Mouse (Mus musculus): ENCODE measurements around the gene Sdcbp2.
A peak's percentile ranks its signal among the peaks of the same experiment; 100 is the strongest.

The Sdcbp2 gene

GRCm38 (mm10) chr2:151571873-151572700, at the start of gene Sdcbp2:
Gene Sdcbp2, plus strand, starts transcription at chr2:151572622.
- no peak for DNase-seq

DNA sequence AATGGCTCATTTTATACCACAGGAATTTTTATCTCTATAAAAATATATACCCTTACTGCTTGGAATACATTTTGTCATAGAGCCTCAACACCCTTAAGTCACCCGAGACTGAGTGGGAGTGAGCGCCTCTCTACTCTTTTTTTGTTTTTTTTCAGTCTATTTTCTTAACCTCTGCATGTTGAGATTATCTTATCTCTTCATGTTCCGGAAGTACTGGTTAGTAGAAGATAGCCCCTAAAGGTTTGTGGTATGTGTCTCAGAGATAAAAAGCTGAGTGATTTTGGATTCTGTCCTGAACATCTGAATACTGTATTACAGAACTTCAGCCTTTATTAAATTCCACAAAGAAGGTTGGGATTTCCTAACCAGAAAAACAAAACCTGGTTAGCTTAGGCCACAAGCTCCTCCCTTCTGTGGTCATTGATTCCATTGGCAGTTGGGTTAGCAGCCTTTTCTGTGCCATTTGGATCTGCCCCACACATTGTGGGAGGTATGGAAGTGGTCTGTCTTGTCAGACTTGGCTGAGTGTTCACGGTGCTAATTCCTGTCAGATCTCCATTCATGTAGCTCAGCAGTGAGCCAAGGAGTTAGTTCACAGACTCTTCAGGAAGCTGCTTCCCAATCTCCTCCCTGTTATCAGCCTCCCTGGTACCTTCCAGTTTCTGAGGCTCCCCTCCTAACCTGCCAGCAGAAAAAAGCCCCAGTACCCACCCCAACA, 47.9 kb upstream of the Sdcbp2 start:
- DNase-seq = no peak

- no peak for DNase-seq
Measured at GRCm38 (mm10) chr2:151525520-151525919, 46.9 kb upstream of the Sdcbp2 start.

DNA sequence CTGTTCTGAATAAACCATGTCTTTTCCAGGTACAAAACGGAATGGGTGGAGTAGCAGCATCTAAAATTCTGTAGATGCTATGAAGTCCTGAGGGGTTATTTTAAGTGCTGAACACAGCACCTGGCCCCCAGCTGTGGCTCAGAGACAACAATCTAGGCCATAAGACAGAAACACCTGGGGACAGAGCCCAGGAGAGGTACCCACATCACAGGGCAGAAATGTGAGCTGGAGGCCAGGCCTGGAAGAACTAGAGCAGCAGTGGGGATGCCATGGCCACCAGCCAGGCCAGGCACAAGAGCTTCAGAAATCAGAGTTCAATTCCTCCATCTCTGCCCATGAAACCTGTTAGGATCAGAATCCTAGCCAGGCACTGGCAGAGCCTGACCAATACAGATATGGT, 44.4 kb upstream of the Sdcbp2 start:
- no peak for DNase-seq

- DNase-seq = no peak
Measured at GRCm38 (mm10) chr2:151529169-151529568, 43.3 kb upstream of the Sdcbp2 start.

DNA sequence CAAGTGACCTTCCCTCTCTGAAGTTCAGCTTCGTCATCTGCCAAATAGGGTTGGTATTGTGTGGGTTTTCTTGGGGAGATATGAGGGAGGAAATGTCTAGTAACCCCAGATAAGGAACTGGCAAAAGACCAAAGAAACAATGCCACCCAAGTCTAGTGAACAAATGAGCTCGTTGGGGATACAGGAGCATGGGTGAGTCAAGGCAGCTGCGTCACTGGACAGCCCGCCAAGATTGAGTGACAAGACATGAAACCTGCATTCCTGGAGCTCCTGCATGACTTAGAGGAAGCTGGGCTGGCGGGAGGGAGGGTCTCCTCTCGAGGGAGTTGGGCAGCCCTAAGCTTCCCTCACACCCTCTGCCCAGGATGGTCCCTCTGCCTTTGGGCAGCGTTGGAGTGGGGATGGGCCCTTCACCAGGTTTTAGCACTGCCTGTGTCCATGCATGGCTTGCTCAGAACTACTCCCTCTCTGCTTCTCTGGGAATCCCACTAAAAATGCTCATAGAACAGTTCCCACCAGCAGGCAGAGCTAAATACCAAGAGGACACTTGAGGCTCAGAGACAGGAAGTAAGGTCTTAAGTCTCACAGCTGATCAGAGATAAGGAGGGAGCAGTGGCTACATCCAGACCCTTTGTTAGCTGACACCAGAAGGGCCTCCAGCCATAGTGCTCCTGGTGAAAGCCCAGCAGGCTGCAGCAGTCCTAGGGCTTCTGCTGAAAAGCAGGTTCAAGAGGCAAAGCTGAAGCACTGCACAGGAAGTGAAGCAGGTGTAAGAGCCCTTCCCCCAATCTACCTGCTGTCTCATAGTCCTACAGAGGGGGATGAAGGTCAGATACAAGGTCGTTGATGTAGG, 41.8 kb upstream of the Sdcbp2 start:
- no peak for DNase-seq

DNA sequence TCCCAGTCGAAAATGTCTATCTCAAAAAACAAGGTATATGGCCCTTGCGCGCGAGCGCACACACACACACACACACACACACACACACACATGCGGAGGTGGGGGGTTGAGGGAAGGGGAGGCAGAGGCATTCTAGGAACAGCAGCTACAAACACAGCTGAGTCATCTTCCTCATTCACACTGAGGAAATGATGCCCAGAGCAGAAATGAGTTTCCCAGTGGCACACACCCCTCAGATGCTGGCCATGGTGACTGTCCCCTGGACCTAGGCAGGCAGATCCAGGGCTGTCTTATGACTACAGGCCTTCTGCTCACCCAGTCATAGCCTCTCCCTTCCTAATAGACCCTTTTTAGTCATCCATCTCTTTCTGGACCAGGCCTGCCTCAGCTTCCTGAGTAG, 38.8 kb upstream of the Sdcbp2 start:
- no peak for DNase-seq

DNA sequence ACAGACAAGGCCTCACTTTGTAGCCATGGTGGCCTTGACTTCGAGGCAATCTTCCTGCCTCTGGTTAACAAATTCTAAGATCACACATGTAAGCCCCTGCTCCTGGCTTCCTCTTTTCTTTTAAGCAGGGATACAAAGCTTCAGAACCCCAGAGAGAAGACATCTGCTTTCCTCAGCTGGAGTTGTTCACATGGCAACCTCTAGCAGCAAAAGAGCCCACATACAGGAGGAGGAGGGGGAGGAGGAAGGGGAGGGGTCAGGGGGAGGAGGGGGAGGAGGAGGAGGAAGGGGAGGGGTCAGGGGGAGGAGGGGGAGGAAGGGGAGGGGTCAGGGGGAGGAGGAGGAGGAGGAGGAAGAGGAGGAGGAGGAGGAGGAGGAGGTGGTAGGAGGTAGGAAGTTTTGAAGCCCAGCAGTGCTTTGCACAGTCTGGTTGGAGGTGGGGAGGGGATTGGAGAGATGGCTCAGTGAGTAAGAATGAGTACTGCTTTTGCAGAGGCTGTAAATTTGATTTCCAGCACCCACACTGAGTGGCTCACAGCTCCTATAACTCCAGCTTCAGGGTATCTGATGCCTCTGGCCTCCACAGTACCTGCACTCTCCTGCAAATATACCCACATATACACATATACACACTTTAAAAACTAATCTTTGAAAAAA, 36.3 kb upstream of the Sdcbp2 start:
- no peak for DNase-seq

DNA sequence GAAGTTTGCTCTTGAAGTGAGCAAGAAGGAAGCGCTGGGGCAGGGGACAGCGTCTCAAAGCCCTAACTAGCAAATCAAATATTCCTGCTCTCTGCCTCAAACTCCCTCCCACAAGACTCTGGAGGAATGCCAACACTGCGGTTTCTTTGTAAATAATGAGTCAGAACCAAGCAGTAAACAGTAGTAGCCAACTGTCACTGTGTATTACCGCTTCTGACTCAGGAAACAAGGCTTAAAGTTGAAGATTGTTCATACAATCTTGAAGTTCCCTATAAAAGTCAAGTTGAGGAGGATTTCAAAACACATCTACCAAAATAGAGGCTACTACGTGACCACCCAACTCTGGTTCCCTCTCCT, 35.8 kb upstream of the Sdcbp2 start:
- no peak for DNase-seq

DNA sequence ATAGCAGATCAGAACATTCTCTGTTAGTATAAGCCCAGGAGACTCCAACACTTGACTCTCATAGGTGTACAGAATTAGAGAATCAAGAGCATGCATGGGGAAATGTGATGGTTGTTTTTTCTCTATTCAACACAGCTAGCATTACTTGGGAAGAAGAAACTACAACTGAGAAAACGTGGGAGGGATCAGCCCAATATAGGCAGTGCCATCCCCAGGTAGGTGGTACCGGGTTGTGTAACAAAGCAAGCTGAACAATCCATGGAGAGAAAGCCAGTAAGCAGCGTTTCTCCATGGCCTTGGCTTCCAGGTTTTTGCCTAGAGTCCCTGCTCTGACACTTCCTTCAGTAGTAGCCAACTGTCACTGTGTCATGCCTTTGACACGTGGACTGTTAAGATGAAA, 33.8 kb upstream of the Sdcbp2 start:
- no peak for DNase-seq

DNA sequence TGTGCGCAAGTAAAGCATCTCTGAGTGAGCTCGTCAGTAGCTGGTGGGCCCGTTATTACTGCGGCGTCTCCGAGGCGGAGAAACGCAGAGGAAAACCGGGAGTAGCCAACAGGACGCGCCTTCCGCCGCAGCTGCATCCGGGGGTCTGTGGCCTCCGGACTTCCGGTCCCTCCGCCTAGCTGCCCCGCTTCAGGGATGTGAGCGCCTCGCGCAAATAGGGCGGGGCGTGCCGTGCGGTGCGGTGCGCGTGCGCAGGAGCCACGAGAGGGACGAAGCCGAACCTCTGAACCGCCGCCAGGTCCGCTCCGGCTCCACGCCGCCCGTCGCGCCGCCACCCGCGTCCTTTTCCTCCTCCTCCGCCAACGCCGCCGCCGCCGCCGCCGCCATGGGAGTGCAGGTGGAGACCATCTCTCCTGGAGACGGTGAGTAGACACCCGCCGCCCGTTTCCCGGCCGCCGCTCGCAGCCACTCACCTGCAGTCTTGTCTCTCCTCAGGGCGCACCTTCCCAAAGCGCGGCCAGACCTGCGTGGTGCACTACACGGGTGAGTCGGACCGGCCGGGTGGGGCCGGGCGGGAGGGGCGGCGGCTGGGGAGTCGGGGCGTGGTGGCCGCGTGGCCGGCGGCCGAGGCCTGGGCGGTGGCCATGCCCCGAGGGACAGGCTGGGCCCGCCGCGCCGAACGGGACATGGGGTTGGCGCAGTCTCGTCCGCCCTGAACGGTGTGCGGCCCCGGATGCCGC, 29.9 kb upstream of the Sdcbp2 start, which contains the start of gene Fkbp1a:
TSS of gene Fkbp1a (plus strand) at position 161 of the 740 bp plus-strand sequence.
- DNase-seq = peak; percentile 93 to 94

DNA sequence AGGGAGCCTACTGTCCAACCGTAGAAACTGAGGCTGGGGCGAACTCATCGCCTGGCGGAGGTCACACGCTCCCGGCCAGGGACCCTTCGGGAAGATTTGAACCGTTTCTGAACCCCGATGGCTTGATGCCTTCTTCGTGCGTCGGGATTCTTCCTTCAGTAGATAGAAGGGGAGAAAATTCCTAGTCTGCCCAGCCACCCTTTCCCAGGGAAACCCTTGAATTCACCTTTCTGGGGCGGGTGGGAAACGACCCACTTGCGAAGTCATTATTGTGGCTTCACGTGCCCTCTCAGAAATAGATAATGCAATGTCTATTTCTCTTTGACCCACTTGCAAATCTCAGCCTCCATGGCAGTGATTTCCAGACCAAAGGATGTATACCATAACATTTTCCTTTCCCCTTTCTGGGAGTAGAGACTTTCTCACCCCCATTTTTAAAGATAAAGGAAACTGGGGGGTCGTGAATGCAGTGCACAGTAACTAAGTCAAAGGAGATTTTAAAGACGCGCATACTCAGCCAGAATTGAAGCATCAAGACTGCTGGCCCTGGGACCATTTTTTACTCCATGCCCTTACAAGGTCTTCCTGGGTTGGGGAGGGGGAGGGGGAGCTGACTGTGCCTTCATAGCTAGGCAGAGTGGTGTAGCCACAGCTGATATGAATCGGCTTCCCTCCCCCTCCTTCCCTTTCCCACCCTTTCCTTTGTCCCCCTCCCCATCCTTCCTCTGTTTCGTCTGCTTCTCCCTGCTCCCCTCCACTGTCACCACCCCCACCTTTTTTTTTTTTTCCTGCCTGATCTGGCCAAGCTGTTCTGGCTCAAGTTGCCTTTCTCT, 29.1 kb upstream of the Sdcbp2 start:
- DNase-seq = peak; percentile 15 to 26

- DNase-seq = no peak
Measured at GRCm38 (mm10) chr2:151544673-151545072, 27.7 kb upstream of the Sdcbp2 start.

- no peak for DNase-seq
Measured at GRCm38 (mm10) chr2:151546571-151546970, 25.9 kb upstream of the Sdcbp2 start.

DNA sequence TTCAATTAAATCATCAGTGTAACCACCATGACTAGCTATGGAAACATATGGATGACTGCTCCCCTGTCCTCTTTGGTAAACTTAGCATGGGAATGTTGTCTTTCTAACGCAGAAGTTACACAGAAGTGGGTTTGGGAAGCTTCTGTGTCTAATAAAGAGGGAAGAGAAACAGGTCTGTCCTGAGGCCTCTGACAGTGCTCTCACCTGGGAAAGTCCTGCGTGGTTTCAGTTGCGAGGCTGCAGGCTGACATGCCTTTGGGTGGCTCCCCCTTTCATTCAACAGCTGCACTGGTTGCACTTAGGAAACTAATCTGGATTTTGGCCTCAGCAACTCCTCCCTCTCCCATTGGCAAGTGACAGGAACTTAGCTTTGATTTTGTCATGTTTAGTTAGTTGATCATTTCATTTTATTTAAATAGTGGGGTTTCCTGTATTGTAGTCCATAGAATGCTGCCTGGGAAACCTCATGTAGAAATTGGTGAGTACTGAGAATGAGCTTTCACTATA, 22.8 kb upstream of the Sdcbp2 start:
- no peak for DNase-seq

DNA sequence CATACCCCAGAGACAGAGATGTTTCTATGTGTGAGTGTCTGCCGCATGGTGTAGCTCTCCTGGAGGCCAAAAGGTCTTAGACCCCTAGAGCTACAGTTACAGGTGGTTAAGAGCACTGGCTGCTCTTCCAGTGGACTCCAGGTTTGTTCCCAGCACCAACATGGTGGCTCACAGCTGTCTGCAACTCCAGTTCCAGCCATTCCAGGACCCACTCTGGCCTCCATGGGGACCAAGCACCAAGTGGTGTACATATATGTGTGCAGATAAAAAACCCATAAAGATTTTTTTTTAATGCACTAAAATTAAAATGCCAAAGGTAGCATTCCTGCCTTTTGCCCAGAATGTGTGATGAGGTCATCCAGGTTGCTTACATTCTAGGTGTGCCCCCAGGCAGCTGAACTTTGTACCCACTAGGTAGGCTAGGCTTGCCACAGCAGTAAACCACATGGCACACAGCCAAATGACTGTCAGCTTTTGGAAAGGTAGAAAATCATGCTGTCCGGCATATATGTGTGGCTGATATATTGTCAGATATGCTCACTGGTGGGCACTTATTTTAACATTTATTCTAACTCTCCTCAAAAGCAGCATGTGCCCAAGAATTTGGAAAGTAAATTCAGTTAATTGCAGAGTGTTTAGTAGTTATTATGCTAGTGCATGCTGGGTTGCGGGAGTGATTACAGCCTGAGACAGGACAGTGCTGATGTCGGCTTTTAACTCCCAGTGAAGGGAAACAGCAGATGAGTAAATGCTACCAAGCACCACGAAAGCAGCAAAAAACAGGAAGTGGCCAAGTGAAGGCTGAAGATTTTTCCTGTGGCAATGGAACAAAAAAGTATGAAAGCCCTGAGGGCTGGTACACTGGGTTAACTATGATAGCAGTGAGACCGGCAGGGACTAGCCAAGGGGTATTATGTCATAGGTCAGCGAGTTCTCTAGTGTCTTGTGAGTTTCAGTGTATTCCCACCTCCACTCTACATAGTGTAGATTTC, 9.2 kb upstream of the Sdcbp2 start:
- no peak for DNase-seq

- no peak for DNase-seq
Measured at GRCm38 (mm10) chr2:151564006-151564405, 8.4 kb upstream of the Sdcbp2 start.

GRCm38 (mm10) chr2:151564986-151565385, 7.4 kb upstream of the Sdcbp2 start:
- DNase-seq = no peak

- DNase-seq = no peak
Measured at GRCm38 (mm10) chr2:151566856-151567255, 5.6 kb upstream of the Sdcbp2 start.

DNA sequence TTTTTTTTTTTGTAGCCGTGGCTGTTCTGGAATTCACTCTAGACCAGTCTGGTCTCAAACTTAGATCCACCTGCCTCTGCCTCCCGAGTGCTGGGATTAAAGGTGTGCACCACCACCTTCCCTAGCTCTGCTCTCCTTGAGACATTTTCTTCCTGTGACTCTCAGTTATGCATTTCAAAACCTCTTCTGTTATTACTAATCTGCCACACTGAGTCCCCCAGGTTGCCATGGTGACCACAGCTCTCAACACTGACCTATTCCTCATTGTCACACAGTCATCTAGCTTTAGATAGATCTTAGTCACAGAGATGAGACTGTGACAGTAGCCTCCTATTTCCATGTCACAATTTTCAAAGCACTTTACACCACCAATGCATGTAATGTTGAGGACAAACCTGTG, 3.0 kb upstream of the Sdcbp2 start:
- no peak for DNase-seq

Data from B cell, adult 2 months (primary cell).